Mouse (Mus musculus): Measurements from ENCODE around the gene Tldc1.

- TF ChIP-seq POLR2A (IDR thresholded peaks at IDR 0.05; ENCODE audit: low read depth, low read length) (no peak), CTCF (IDR thresholded peaks at IDR 0.05; ENCODE audit: borderline replicate concordance, insufficient read depth, low read length) (no peak)
These were observed 38.0 kb upstream of the Tldc1 start for GRCm38 (mm10) chr8:119816219-119816618.

Measured in embryonic fibroblast, embryonic 13.5 days (primary cell).